Mouse (Mus musculus) forebrain, embryonic 14.5 days (tissue): ENCODE data around the gene Sec61a1. TPM values are rescaled to one million over a fixed set of nuclear protein-coding genes. Genes with fewer than 3 reads are reported as not detected.
A peak's percentile ranks its signal among the peaks of the same experiment; 100 is the strongest.

Source experiments
- ATAC-seq: fragments of 200-750 bp; cut with Nextera tagmentation; 2 replicates; pipeline ENCODE4 v1.8.0; 2017; ENCODE audit warnings: mild to moderate bottlenecking, moderate library complexity
- DNase-seq: peaks from one replicate; pipeline ENCODE4 v3.0.0-alpha.2; 2015; ENCODE audit warnings: low spot score
- H3K27ac ChIP-seq: fragments of 300-500 bp; sonication (generic); 2 replicates; pipeline ENCODE4 v1.5.1; 2014; ENCODE audit warnings: low read depth, mild to moderate bottlenecking, control low read depth, low read length, moderate library complexity
- H3K27me3 ChIP-seq: fragments of 300-500 bp; sonication (generic); replicated peaks from 2 replicates; pipeline ENCODE4 v1.6.1; 2014; ENCODE audit warnings: low read length, control low read depth, mixed read lengths; ENCODE audit not compliant: control insufficient read depth, insufficient read depth
- H3K36me3 ChIP-seq: fragments of 300-500 bp; sonication (generic); 2 replicates; pipeline ENCODE4 v1.6.1; 2014; ENCODE audit warnings: low read length, control low read depth; ENCODE audit not compliant: control insufficient read depth, insufficient read depth
- H3K4me1 ChIP-seq: fragments of 300-500 bp; sonication (generic); 2 replicates; pipeline ENCODE4 v1.6.1; 2014; ENCODE audit warnings: antibody characterized with exemption, low read length, control low read depth; ENCODE audit not compliant: control insufficient read depth, insufficient read depth
- H3K4me2 ChIP-seq: fragments of 300-500 bp; sonication (generic); 2 replicates; pipeline ENCODE4 v1.6.1; 2014; ENCODE audit warnings: mild to moderate bottlenecking, control low read depth, low read length
- H3K4me3 ChIP-seq: fragments of 300-500 bp; sonication (generic); 2 replicates; pipeline ENCODE4 v1.5.1; 2014; ENCODE audit warnings: low read depth, low read length, control low read depth
- H3K9ac ChIP-seq: fragments of 300-500 bp; sonication (generic); 2 replicates; pipeline ENCODE4 v1.6.1; 2014; ENCODE audit warnings: mild to moderate bottlenecking, low read length, control low read depth, moderate library complexity
- H3K9me3 ChIP-seq: fragments of 300-500 bp; sonication (generic); replicated peaks from 2 replicates; pipeline ENCODE4 v1.6.1; 2016; ENCODE audit warnings: low read length, control low read depth, mixed read lengths; ENCODE audit not compliant: control insufficient read depth
- WGBS: fragments of 180-500 bp; shearing (Covaris S2); extraction: QIAGEN DNeasy Blood & Tissue Kit; methylation state at CpG from one replicate; pipeline ENCODE4 v1.1.7; 2014; 5-methylcytosine and 5-hydroxymethylcytosine counted together
- polyA plus RNA-seq: library from polyadenylated mRNA; unstranded; fragments of >200 nt; fragmentation: Nextera tagmentation; extraction: Ambion mirVana; gene quantifications from 2 replicates; pipeline ENCODE4 v1.2.1, GENCODE M21; 2014

Gene Sec61a1
- 131 and 146 TPM in 2 replicates for polyA plus RNA-seq

GRCm38 (mm10) chr6:88518404-88519263 is at the start of gene Sec61a1:
Gene Sec61a1, minus strand, starts transcription at chr6:88518905.
- ATAC-seq (peak; percentile 97), DNase-seq (peak; percentile 98)
- peak within 1 kb of the TSS; percentile 91 for H3K4me2 ChIP-seq
- H3K27ac ChIP-seq = peak within 1 kb of the TSS; percentile 79
- H3K27me3 ChIP-seq = no peaks in the 10 kb centered on the region
- H3K9me3 ChIP-seq = no peaks in the 10 kb centered on the region
- peak within 1 kb of the TSS; percentile 95 for H3K9ac ChIP-seq
- peak within 1 kb of the TSS; percentile 92 for H3K4me3 ChIP-seq
- peaks cover 31% of the 10 kb centered on the region for H3K36me3 ChIP-seq
- under 1% methylated on average over 80 of the region's 80 CpGs for WGBS
- H3K4me1 ChIP-seq = peaks cover 13% of the 10 kb centered on the region

GRCm38 (mm10) chr6:88566676-88567075 is 48.0 kb upstream of the Sec61a1 start:
- no peak overlapping the region for H3K4me3 ChIP-seq
- H3K4me1 ChIP-seq = no peaks in the 10 kb centered on the region
- H3K27me3 ChIP-seq = 0 out of 2 replicates have a peak, but pooled peaks cover 3% of the 10 kb centered on the region
- DNase-seq = peak; percentile 42
- no peak overlapping the region for H3K4me2 ChIP-seq
- WGBS = 10% methylated on average over 7 of the region's 7 CpGs
- H3K9ac ChIP-seq = no peak overlapping the region
- H3K9me3 ChIP-seq = no peaks in the 10 kb centered on the region
- no peaks in the 10 kb centered on the region for H3K36me3 ChIP-seq
- ATAC-seq = no peak
- no peak overlapping the region for H3K27ac ChIP-seq

GRCm38 (mm10) chr6:88565033-88565432 is 46.3 kb upstream of the Sec61a1 start:
- H3K27me3 ChIP-seq = 0 out of 2 replicates have a peak, but pooled peaks cover 3% of the 10 kb centered on the region
- DNase-seq (peak; percentile 60), ATAC-seq (no peak)
- H3K9ac ChIP-seq = no peak overlapping the region
- no peak overlapping the region for H3K4me3 ChIP-seq
- H3K4me1 ChIP-seq = no peaks in the 10 kb centered on the region
- no peaks in the 10 kb centered on the region for H3K9me3 ChIP-seq
- no peak overlapping the region for H3K4me2 ChIP-seq
- H3K36me3 ChIP-seq = no peaks in the 10 kb centered on the region
- 34% methylated on average over 6 of the region's 6 CpGs for WGBS
- no peak overlapping the region for H3K27ac ChIP-seq

GRCm38 (mm10) chr6:88560156-88560555 is 41.5 kb upstream of the Sec61a1 start:
- 90% methylated on average over 4 of the region's 4 CpGs for WGBS
- no peaks in the 10 kb centered on the region for H3K36me3 ChIP-seq
- H3K27me3 ChIP-seq = no peaks in the 10 kb centered on the region
- ATAC-seq = no peak
- H3K27ac ChIP-seq = no peak overlapping the region
- DNase-seq = no peak
- no peak overlapping the region for H3K4me2 ChIP-seq
- H3K4me1 ChIP-seq = no peaks in the 10 kb centered on the region
- H3K9me3 ChIP-seq = no peaks in the 10 kb centered on the region
- no peak overlapping the region for H3K4me3 ChIP-seq
- H3K9ac ChIP-seq = no peak overlapping the region

- Histone ChIP-seq H3K27me3 (no peaks in the 10 kb centered on the region), H3K9me3 (no peaks in the 10 kb centered on the region), H3K4me3 (no peak overlapping the region), H3K4me1 (no peaks in the 10 kb centered on the region), H3K4me2 (no peak overlapping the region), H3K27ac (no peak overlapping the region), H3K9ac (no peak overlapping the region), H3K36me3 (no peaks in the 10 kb centered on the region)
- ATAC-seq = no peak
- WGBS = 20% methylated on average over 5 of the region's 5 CpGs
- DNase-seq = peak; percentile 16
Measured at GRCm38 (mm10) chr6:88559688-88560087, 41.0 kb upstream of the Sec61a1 start.

GRCm38 (mm10) chr6:88558076-88558475 is 39.4 kb upstream of the Sec61a1 start:
- ATAC-seq = no peak
- WGBS = 81% methylated on average over 1 of the region's 1 CpGs
- no peaks in the 10 kb centered on the region for H3K4me1 ChIP-seq

GRCm38 (mm10) chr6:88557548-88557947 is 38.8 kb upstream of the Sec61a1 start:
- H3K9ac ChIP-seq = no peak overlapping the region
- 14% methylated on average over 4 of the region's 4 CpGs for WGBS
- ATAC-seq = no peak
- no peaks in the 10 kb centered on the region for H3K4me1 ChIP-seq
- H3K4me3 ChIP-seq = no peak overlapping the region
- no peak overlapping the region for H3K27ac ChIP-seq
- H3K4me2 ChIP-seq = no peak overlapping the region
- no peak for DNase-seq
- no peaks in the 10 kb centered on the region for H3K27me3 ChIP-seq
- no peaks in the 10 kb centered on the region for H3K9me3 ChIP-seq
- H3K36me3 ChIP-seq = no peaks in the 10 kb centered on the region

More at GRCm38 (mm10) chr6:88558076-88558475, 39.4 kb upstream of the Sec61a1 start:
- H3K4me2 ChIP-seq = no peak overlapping the region
- H3K27me3 ChIP-seq = no peaks in the 10 kb centered on the region
- H3K4me3 ChIP-seq = no peak overlapping the region
- H3K27ac ChIP-seq = no peak overlapping the region
- H3K9me3 ChIP-seq = no peaks in the 10 kb centered on the region
- no peaks in the 10 kb centered on the region for H3K36me3 ChIP-seq
- H3K9ac ChIP-seq = no peak overlapping the region
- DNase-seq = no peak

- H3K4me3 ChIP-seq = no peak overlapping the region
- H3K4me2 ChIP-seq = no peak overlapping the region
- peaks cover 13% of the 10 kb centered on the region; the same call in 1 of the 2 replicates for H3K27me3 ChIP-seq
- no peaks in the 10 kb centered on the region for H3K4me1 ChIP-seq
- no peak overlapping the region for H3K27ac ChIP-seq
- no peaks in the 10 kb centered on the region for H3K36me3 ChIP-seq
- WGBS = 83% methylated on average over 2 of the region's 2 CpGs
- peak overlapping the region; percentile 21; the same call in 1 of the 2 replicates for H3K9ac ChIP-seq
- no peak for DNase-seq
- no peaks in the 10 kb centered on the region for H3K9me3 ChIP-seq
- ATAC-seq = no peak
Measured at GRCm38 (mm10) chr6:88549916-88550315, 31.2 kb upstream of the Sec61a1 start.
